Mouse (Mus musculus) gastrocnemius, adult 2 months (tissue): ENCODE results near the gene D17H6S53E. TPM values are rescaled to one million over a fixed set of nuclear protein-coding genes. Genes with fewer than 3 reads are reported as not detected.
A peak's percentile ranks its signal among the peaks of the same experiment; 100 is the strongest.

Experiments
- DNase-seq: peaks from one replicate; pipeline ENCODE4 v3.0.0; 2022
- H3K27ac ChIP-seq: fragments of 200-600 bp; 2 replicates; pipeline ENCODE4 v1.8.1; 2022; ENCODE audit warnings: mild to moderate bottlenecking
- H3K4me3 ChIP-seq: fragments of 200-600 bp; 2 replicates; pipeline ENCODE4 v1.8.1; 2022; ENCODE audit warnings: mild to moderate bottlenecking, moderate library complexity
- CTCF ChIP-seq: fragments of 200-600 bp; IDR thresholded peaks from 2 replicates; pipeline ENCODE4 v1.8.1; 2022; ENCODE audit warnings: antibody characterized with exemption, mild to moderate bottlenecking, moderate library complexity
- intact Hi-C: fragments of 180-260 bp; cut with DNase I; formaldehyde crosslinking; loops from one replicate; pipeline ENCODE4 v1.15.1; 2025
- total RNA-seq, 2 experiments: library from RNA; stranded (reverse); gene quantifications; 2 replicates each; pipeline ENCODE4 v1.2.3; 2021

D17H6S53E gene
- total RNA-seq, 2 experiments from 2014 or later, result 13.6 to 24.6 TPM

DNA sequence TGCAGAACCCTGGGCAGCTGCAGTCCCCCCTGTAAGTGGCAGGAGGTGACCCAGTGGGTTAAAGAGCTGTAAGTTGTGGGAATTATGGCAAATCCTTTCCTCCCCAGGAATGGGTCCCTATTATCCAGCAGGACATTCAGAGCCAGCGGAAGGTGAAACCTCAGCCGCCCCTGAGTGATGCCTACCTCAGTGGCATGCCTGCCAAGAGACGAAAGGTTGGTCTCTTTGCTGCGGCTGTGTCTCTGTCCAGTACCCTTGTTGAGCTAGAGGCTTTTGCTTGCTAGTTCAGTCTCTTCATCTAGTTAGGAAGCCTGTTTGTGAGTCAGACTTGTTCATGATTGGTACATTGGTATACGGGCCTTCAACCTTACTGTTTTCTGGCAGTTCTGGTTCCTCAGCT lies 20.0 kb downstream of the D17H6S53E start:
- no peak for DNase-seq
- intact Hi-C loops, result no loop called here
- Histone ChIP-seq H3K4me3 (no peak overlapping the region), H3K27ac (no peak overlapping the region)
- TF ChIP-seq CTCF, result no peak

DNA sequence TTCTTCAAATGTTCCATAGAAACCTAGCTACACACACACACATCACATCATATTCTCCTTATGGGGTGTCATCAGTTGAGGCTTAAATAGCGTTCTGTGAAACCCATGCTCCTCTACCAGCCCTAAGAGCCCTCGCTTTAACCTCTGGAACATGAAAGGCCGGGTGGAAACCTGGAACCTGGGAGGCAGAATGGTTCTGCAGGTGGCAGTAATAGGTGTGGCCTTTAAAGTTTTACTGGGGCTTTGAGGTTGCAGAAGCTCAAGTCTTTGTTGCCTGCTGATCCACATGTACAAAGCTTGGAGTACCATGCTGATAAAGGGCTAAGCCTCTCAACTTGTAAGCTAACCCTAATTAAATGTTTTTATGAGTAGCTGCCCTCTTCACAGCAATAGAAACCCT lies 21.2 kb downstream of the D17H6S53E start:
- H3K27ac ChIP-seq, result no peak overlapping the region
- no peak for TF ChIP-seq CTCF
- DNase-seq, result no peak
- intact Hi-C loops, result no loop called here
- H3K4me3 ChIP-seq, result no peak overlapping the region

DNA sequence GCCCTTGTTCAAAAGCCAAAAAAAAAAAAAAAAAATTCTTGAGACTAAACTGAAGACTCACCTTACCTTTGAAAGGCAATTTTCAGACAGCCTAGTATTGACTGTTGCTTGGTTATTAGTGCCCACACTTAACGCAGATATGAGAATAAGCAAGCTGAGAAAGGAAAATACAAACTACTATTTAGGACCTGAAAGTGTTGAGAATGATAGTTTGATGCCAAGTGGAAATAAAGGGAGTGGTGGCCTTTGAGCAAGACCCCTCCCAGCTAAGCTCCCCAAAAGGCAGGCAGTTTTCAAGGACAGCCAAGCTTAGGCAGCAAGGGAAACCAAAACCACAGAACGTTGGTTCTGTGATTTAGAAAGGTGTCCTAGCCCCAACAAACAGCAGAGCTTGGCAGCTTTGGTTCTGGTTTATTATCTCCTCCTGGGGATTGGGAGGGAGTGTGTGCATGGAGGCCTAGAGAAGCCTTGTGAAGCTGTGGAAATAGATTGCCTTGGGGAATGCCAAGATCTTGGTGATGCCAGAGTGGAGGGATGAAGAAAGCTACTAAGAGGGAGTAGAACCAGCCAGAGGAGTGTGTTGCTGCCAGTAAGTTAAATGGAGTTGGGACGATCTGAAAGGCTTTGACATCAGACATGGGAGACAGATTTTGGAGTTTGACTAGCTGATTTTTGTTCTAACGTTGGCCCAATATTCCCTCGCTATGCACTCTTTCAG lies 21.9 kb downstream of the D17H6S53E start:
- DNase-seq, result no peak
- intact Hi-C loops, result no loop called here
- H3K27ac ChIP-seq, result peak overlapping the region; percentile 8; the same call in 1 of the 2 replicates
- H3K4me3 ChIP-seq, result no peak overlapping the region
- TF ChIP-seq CTCF, result no peak

DNA sequence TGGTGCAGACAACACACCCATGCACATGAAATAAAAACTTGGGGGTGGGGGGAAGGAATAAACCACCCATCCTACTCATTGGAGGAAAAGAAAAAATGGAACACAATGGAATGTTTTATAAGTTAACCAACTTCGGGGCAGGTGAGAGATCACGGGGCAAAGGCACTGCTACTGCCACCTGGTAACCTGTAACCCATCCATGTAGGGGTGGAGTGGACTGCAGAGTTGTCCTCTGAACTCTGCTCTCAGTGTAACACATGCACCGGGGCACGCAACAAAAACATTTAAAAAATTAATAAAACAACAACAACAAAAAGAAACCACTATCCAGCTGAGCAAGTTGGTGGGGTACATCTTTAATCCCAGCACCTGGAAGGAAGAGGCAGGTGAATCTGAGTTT lies 25.9 kb downstream of the D17H6S53E start:
- intact Hi-C loops, result no loop called here
- H3K27ac ChIP-seq, result no peak overlapping the region
- H3K4me3 ChIP-seq, result no peak overlapping the region
- no peak for DNase-seq
- TF ChIP-seq CTCF, result no peak

DNA sequence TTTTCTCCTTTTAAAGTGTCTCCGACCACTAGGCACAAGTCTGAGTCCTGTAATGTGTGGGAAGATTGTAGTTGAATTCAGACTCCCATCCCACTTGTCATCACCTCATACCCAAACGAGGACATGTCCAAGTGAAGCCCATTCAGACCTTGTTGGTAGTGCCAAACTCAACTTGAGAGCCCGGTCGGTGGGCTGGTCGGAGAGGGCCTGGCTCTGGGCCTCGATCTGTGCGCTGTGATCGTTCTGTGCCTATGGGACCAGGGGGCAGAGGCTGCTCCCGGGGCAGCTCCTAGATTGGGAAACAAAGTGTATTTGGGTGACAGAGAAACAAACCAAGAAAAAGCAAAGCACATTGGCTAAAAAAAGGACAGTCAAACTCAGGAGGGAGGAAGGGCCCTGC lies 26.9 kb downstream of the D17H6S53E start:
- no peak overlapping the region for H3K27ac ChIP-seq
- no peak for DNase-seq
- intact Hi-C loops, result no loop called here
- no peak overlapping the region for H3K4me3 ChIP-seq
- no peak for TF ChIP-seq CTCF

DNA sequence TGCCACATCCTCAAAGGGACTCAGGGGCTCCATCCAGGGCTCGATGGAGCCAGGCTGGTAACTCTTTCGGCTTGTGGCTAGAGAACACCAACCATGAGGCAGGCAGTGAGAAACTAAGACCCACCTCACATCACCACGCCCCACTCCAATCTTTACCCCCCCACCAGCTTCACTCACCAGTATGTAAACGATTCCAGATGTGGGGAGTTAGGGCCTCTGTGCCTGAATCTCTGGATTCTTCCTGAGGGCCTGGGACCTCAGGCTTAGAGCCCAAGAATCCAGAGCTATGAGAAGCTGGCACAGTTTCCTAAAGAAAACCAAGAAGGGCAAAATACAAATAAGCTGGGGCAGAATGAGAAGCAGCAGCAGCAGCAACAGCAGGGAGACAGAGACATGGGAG lies 27.8 kb downstream of the D17H6S53E start:
- no peak for DNase-seq
- TF ChIP-seq CTCF, result no peak
- Histone ChIP-seq H3K4me3 (no peak overlapping the region), H3K27ac (no peak overlapping the region)
- intact Hi-C loops, result no loop called here

DNA sequence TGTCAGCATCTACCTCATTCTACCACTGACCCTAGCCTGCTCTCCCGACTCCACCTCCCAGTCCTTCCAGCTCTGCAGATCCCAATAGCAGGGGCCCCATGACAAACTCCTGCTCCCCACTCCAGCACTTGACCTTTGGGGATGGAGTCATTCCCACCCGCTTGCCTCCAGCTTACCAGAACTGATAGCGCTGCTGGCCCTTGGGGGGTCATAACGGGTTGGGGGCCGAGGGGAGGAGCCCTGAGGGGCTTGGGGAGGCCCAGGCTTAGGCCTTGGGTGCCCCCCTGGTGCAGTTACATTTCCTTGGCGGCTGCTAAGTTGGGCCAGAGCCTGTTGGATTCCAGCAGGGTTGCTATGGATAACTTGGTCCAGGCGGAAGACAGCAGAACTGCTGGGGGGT lies 28.4 kb downstream of the D17H6S53E start:
- no peak for TF ChIP-seq CTCF
- intact Hi-C loops, result no loop called here
- no peak for DNase-seq
- H3K4me3 ChIP-seq, result no peak overlapping the region
- H3K27ac ChIP-seq, result no peak overlapping the region

DNA sequence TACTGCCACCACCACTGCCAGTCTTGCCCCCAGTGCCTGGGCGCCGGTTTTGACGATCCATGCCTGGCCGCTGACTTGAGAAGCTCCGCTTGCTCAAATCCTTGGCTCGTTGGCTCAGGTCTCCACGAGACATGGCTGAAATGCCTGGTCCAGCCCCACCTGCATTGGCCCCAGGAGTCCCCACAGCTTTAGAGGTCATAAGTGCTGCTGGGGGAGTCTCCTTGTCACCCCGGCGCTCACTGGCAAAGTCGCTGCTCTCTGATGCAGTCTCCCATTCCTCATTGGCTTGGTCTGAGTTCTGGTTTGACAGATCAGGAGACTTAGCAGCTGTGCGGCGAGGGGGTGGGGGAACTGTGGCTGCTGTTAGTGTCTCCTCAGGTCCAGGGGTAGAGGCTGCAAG lies 29.3 kb downstream of the D17H6S53E start:
- Histone ChIP-seq H3K27ac (no peak overlapping the region), H3K4me3 (no peak overlapping the region)
- TF ChIP-seq CTCF, result no peak
- no peak for DNase-seq
- intact Hi-C loops, result no loop called here

DNA sequence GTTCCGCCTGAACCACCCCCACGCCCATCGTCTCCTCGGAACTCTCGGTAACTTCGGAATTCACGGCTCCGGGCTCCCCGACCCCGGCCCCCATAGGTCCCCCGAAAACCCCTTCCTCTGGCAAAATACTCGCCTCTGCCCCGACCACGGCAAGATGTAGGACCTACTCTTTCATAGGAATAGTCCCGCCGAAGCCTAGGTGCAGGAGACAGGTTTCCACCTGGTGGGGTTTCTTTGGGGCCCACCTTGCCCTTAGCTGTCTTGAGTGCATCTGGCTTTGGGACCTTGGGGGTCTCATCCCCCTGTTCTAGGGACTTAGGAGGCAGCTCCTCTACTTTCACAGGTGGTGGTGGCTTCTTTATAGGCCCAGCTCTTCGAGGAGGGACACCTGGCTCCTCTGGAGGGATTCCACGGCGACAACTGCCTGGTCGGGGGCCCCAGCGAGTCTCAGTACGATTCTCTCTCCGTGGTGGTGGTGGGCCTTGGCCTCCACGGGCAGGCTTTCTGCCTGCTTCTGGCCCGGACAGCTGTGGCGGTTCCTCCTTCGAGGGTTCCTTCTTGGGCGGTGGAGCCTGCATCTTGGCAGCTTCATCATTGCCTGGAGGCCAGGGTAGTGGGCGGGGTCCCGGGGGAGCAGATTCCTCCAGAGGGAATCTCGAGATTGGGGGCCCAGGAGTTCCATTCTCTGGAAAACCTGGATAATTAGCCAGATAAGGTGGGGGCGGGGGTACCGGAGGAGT lies 30.5 kb downstream of the D17H6S53E start:
- TF ChIP-seq CTCF, result no peak
- H3K27ac ChIP-seq, result no peak overlapping the region
- DNase-seq, result no peak
- H3K4me3 ChIP-seq, result no peak overlapping the region
- intact Hi-C loops, result no loop called here

DNA sequence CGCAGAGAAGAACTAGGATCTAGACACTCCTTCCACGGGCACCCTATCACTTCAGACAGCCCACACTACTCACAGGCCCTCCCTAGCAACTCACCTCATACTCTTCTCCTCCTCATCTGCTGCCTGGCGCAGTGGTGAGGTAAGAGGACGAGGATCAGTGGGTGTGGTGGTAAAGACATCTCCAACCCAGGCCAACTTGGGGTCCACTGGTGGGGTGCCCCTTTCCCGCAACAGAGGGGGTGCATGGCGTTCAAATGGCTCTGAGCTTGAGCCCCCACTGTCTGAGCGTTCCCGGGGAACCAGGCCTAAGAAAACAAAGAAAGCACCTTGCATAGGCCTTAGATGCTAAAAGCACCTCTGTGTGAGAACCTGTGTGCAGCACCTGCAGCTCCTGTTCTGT lies 31.1 kb downstream of the D17H6S53E start:
- DNase-seq, result no peak
- Histone ChIP-seq H3K4me3 (no peak overlapping the region), H3K27ac (no peak overlapping the region)
- TF ChIP-seq CTCF, result no peak
- intact Hi-C loops, result no loop called here

DNA sequence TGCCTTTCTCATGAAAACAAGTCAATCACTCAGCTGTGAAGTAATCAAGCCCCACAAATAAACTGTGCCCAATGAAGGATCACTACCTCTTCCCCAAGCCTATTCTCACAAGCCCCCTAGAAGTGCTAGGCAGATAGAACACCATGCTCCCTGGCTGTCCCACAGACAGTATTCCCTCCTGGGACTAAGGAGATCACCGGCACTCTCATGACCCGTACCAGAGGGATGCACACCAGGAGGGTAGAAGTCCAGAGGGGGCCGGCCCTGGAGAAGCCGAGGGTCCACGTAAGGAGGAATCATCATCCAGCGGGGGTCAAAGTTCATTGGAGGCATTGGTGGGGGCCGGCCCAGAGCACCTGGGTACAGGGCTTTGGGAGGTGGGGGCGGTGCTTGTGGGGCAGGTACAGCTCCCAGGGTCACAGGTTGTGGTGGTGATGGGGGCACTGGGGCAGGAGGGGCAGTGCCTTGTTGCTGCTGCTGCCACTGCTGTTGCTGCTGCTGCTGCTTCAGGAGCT lies 31.5 kb downstream of the D17H6S53E start:
- H3K27ac ChIP-seq, result no peak overlapping the region
- DNase-seq, result no peak
- intact Hi-C loops, result no loop called here
- TF ChIP-seq CTCF, result no peak
- no peak overlapping the region for H3K4me3 ChIP-seq

DNA sequence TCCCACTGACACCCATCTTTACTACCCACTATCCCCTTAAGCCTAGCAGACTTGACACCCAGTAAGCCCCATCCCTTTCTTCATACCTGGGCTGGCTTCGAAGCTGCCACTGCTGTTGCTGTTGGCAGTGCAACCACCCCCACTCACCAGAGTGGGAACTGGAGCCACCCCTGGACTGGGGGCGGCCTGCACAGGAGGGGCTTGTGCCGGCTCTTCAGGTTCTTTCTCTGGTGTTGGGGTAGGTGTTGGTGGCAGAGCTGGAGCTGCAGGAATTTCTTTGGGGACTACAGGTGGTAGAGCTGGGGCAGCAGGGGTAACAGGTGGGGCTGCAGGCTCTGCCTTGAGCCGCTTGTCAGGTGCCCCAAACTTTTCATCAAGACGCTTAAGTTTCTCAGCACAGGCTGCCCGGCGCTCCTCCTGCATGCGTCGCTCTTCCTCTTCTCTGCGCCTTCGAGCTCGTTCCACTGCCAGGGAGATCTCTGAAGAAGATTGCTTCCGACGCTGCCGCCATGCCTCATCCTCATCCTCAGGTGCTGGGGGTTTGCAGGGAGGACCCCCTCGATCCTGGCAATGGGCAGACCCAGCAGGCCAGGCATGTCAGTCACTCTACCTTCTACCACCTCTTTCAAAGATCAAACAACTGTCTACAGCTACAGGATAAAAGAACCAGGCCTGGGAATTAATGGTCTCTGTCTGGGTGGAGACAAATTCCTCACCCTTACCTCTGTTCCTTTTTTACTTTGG lies 32.8 kb downstream of the D17H6S53E start:
- intact Hi-C loops, result no loop called here
- Histone ChIP-seq H3K27ac (no peak overlapping the region), H3K4me3 (no peak overlapping the region)
- DNase-seq, result no peak
- no peak for TF ChIP-seq CTCF

DNA sequence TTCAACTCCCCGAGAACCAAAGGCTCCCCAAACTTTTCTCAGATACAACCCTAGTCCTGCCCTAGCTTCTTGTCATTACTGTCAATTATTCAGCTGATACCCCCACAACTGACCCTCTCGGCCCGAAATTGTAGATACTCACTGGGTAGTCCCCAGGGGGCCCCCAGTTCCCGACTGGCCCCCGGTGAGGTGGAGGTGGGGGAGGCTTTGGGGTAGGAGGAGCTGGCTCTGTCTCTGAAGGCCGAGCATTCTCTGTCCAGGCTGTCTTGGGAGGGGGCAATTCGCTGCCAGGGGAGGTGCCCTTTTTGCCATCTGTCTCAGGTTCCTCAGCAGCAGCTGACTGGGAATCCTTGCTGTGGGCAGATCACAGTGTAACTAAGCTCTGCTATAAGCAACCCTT lies 33.5 kb downstream of the D17H6S53E start:
- DNase-seq, result no peak
- Histone ChIP-seq H3K27ac (no peak overlapping the region), H3K4me3 (no peak overlapping the region)
- intact Hi-C loops, result no loop called here
- TF ChIP-seq CTCF, result no peak
